ENCODE assay signal across 14 mouse cellular contexts in the genomic region with DNA sequence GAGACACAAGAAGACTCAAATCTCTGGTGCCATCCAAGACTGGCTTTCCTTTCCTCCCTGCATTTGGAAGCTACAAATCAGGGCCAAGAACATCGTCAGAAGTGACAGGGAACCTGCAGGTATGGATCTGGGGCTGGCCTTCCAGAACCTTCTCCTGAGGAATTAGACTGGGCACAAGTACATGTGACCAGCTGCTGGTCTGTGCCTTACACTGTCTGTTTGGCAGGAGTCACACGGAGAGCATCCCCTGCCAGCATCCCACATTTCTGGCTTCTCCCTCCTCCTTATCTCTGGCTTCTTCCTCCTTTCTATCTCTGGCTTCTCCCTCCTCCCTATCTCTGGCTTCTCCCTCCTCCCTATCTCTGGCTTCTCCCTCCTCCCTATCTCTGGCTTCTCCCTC.
DNase-seq lines count a peak whose midpoint lies in the region.
"Had no signal": no experiment of that assay in that cellular context is flagged by ENCODE, and none has a peak within 500 bp of the region (broad histone marks: within the 10 kb centered on the region; RNA-seq: fewer than 3 reads in every experiment).

No protein-coding gene starts in this region.

- DNase-seq in cerebellum, postnatal 10 days: peak; percentile 55 to 72
- no peak for DNase-seq in cerebellum, adult 11 months
- peak; percentile 40 to 49 for DNase-seq in cerebellum, postnatal 14 days
- DNase-seq in cerebellum, adult 18-20 months: no peak
- DNase-seq: adrenal gland, adult 2 months; adrenal gland, adult 8-10 months; adrenal gland, postnatal 10 days; adrenal gland, postnatal 14 days; adrenal gland, postnatal 25 days; adrenal gland, postnatal 36 days; B cell, adult 2 months; cerebellum, adult 11-12 months; cerebellum, adult 2 months; cerebellum, adult 8-10 months had no signal

Comparison
In these comparisons a context has a peak if more than half of its experiments do, and no peak if none do; other contexts are left out.
1. DNase-seq: peak in cerebellum, postnatal 10 days (2 of 2) and cerebellum, postnatal 14 days (2 of 2); none in cerebellum, adult 11 months (single experiment) and cerebellum, adult 18-20 months (0 of 2).